Mouse (Mus musculus): ENCODE measurements at regions not wholly inside any gene's neighbourhood (a gene's known extent, or its start where the extent isn't known, plus 50 kb on each side); places are given as distances from the start of the nearest gene placed in this dataset.

- TF ChIP-seq CTCF (IDR thresholded peaks at IDR 0.05; ENCODE audit: insufficient read depth, low read depth, low read length) (no peak), POLR2A (IDR thresholded peaks at IDR 0.05; ENCODE audit: insufficient read depth, low read depth, low read length) (no peak)
Observed at GRCm38 (mm10) chr6:94968683-94969082, 148.4 kb upstream of the Kbtbd8 start.
